Mouse (Mus musculus): ENCODE results near the gene Fam229b. TPM values are rescaled to one million over a fixed set of nuclear protein-coding genes. Genes with fewer than 3 reads are reported as not detected.

Fam229b gene
- polyA plus RNA-seq, 1 experiment, result 1,286 TPM

- H3K27me3 ChIP-seq (ENCODE audit: control insufficient read depth, insufficient read depth, low read length), result no peaks in the 10 kb centered on the region
- no peaks in the 10 kb centered on the region; the same call in 1 of the 2 replicates for H3K36me3 ChIP-seq (ENCODE audit: control insufficient read depth, insufficient read depth, low read length)
- TF ChIP-seq POLR2A (IDR thresholded peaks at IDR 0.05; ENCODE audit: control insufficient read depth, low read depth, low read length), result no peak
- no peak for TF ChIP-seq CTCF (IDR thresholded peaks at IDR 0.05; ENCODE audit: control insufficient read depth, insufficient read depth, insufficient replicate concordance, low read depth, low read length)
- peaks cover 2% of the 10 kb centered on the region; the same call in 1 of the 2 replicates for H3K4me1 ChIP-seq (ENCODE audit: control insufficient read depth, insufficient read depth, low read length)
- H3K4me3 ChIP-seq (ENCODE audit: control insufficient read depth, low read depth, low read length), result no peak overlapping the region
- no peak overlapping the region for H3K27ac ChIP-seq (ENCODE audit: control insufficient read depth, insufficient read depth, low read depth, low read length)
Observed at GRCm38 (mm10) chr10:39137766-39138165, 4.1 kb upstream of the Fam229b start.

GRCm38 (mm10) chr10:39121412-39121811 lies 12.3 kb downstream of the Fam229b start:
- H3K27ac ChIP-seq (ENCODE audit: control insufficient read depth, insufficient read depth, low read depth, low read length), result no peak overlapping the region
- peak overlapping the region; percentile 64; the same call in 1 of the 2 replicates for H3K4me3 ChIP-seq (ENCODE audit: control insufficient read depth, low read depth, low read length)
- TF ChIP-seq CTCF (IDR thresholded peaks at IDR 0.05; ENCODE audit: control insufficient read depth, insufficient read depth, insufficient replicate concordance, low read depth, low read length) (no peak), POLR2A (IDR thresholded peaks at IDR 0.05; ENCODE audit: control insufficient read depth, low read depth, low read length) (no peak)
- no peaks in the 10 kb centered on the region; the same call in 1 of the 2 replicates for H3K36me3 ChIP-seq (ENCODE audit: control insufficient read depth, insufficient read depth, low read length)
- H3K4me1 ChIP-seq (ENCODE audit: control insufficient read depth, insufficient read depth, low read length), result no peaks in the 10 kb centered on the region
- no peaks in the 10 kb centered on the region for H3K27me3 ChIP-seq (ENCODE audit: control insufficient read depth, insufficient read depth, low read length)

DNA sequence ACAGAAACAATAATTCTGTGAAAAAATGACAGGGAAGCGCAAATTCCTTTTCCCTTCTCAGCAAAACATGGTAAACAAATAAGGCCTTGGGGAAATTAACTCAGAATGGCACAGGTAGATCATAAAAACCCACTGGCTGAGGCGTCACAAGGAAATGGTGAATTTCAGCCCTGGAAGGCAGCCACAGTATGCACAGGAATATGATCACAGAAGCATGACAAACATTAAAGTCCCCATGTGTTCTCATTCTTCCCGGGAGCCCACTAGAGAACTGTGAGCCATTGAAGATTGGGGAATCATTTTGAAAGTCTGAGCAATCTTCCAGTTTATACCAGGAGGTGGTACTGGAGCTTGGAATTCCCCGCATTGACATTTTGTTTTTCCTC lies 24.2 kb downstream of the Fam229b start:
- Histone ChIP-seq H3K27ac (ENCODE audit: control insufficient read depth, insufficient read depth, low read depth, low read length) (no peak overlapping the region), H3K4me1 (ENCODE audit: control insufficient read depth, insufficient read depth, low read length) (no peaks in the 10 kb centered on the region; the same call in 1 of the 2 replicates), H3K36me3 (ENCODE audit: control insufficient read depth, insufficient read depth, low read length) (no peaks in the 10 kb centered on the region), H3K27me3 (ENCODE audit: control insufficient read depth, insufficient read depth, low read length) (no peaks in the 10 kb centered on the region), H3K4me3 (ENCODE audit: control insufficient read depth, low read depth, low read length) (no peak overlapping the region)
- TF ChIP-seq POLR2A (IDR thresholded peaks at IDR 0.05; ENCODE audit: control insufficient read depth, low read depth, low read length) (no peak), CTCF (IDR thresholded peaks at IDR 0.05; ENCODE audit: control insufficient read depth, insufficient read depth, insufficient replicate concordance, low read depth, low read length) (no peak)

DNA sequence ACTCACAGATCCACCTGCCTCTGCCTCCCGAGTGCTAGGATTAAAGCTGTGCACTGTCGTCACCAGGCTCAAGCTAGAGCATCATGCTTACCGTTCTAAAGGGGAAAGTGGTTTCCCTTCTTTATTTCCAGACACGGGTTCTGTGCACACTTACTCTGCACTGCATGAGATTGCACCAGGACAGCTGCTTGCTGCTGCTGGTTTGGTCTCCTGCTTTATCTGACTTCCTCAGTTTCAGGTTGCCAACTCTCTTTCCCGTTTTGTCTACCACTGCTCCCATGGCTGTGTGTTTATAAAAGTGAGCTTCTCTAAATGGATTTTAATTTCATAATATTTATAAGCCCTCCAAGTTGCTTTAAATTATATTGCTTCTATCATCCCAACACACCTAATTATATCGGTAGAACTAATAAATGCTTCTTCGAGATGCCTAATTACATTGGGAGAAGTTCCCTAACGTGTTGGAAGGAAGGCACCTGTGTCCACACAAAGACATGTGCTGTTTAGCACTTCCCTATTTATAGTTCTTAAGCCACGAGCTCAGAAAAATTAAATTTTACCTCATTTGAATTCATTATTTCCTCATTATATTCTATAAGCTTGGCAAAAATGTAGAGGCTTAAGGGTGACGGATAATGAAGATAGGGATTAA lies 24.8 kb downstream of the Fam229b start:
- no peak overlapping the region for H3K27ac ChIP-seq (ENCODE audit: control insufficient read depth, insufficient read depth, low read depth, low read length)
- H3K36me3 ChIP-seq (ENCODE audit: control insufficient read depth, insufficient read depth, low read length), result no peaks in the 10 kb centered on the region
- no peak for TF ChIP-seq POLR2A (IDR thresholded peaks at IDR 0.05; ENCODE audit: control insufficient read depth, low read depth, low read length)
- no peak for TF ChIP-seq CTCF (IDR thresholded peaks at IDR 0.05; ENCODE audit: control insufficient read depth, insufficient read depth, insufficient replicate concordance, low read depth, low read length)
- H3K27me3 ChIP-seq (ENCODE audit: control insufficient read depth, insufficient read depth, low read length), result no peaks in the 10 kb centered on the region
- no peak overlapping the region for H3K4me3 ChIP-seq (ENCODE audit: control insufficient read depth, low read depth, low read length)
- H3K4me1 ChIP-seq (ENCODE audit: control insufficient read depth, insufficient read depth, low read length), result no peaks in the 10 kb centered on the region; the same call in 1 of the 2 replicates

DNA sequence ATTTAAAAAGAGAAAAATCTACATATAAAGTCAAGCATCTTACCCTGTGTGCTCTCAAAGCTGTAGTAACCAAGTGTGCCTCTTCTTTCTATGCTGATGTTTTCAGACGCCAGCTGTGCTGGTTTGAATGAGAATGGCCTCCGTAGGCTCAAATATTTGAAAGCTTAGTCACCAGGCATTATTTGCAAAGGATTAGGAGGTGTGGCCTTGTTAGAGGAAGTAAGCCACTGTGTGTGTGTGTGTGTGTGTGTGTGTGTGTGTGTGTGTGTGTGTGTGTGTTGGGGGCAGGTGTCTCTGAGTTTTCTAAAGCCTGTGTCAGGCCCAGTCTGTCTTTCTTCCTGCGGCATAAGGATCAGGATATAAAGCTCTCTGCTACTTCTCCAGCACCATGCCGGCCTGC lies 26.8 kb downstream of the Fam229b start:
- no peak overlapping the region for H3K4me3 ChIP-seq (ENCODE audit: control insufficient read depth, low read depth, low read length)
- no peaks in the 10 kb centered on the region for H3K4me1 ChIP-seq (ENCODE audit: control insufficient read depth, insufficient read depth, low read length)
- no peak overlapping the region for H3K27ac ChIP-seq (ENCODE audit: control insufficient read depth, insufficient read depth, low read depth, low read length)
- H3K27me3 ChIP-seq (ENCODE audit: control insufficient read depth, insufficient read depth, low read length), result no peaks in the 10 kb centered on the region
- no peak for TF ChIP-seq POLR2A (IDR thresholded peaks at IDR 0.05; ENCODE audit: control insufficient read depth, low read depth, low read length)
- TF ChIP-seq CTCF (IDR thresholded peaks at IDR 0.05; ENCODE audit: control insufficient read depth, insufficient read depth, insufficient replicate concordance, low read depth, low read length), result no peak
- H3K36me3 ChIP-seq (ENCODE audit: control insufficient read depth, insufficient read depth, low read length), result no peaks in the 10 kb centered on the region

DNA sequence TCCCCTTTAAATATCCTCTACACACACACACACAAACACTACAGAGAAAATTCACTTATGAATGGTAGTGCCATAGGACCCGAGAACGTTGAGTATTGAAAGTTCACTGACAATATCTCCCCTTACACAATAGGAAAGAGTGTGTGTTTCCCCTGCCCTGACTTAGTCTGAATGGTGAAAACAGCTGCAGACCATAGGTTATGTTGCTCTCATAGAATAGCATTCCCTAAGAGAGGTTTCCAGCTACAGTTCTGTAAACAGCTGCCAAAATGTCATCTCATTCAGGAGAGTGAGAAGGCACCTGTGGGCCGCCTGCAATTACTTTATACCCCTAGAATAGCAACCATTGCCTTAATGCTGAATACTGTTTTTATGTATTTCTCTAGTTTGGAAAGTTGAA lies 27.3 kb downstream of the Fam229b start:
- no peaks in the 10 kb centered on the region for H3K4me1 ChIP-seq (ENCODE audit: control insufficient read depth, insufficient read depth, low read length)
- no peak for TF ChIP-seq CTCF (IDR thresholded peaks at IDR 0.05; ENCODE audit: control insufficient read depth, insufficient read depth, insufficient replicate concordance, low read depth, low read length)
- no peak overlapping the region for H3K4me3 ChIP-seq (ENCODE audit: control insufficient read depth, low read depth, low read length)
- no peaks in the 10 kb centered on the region for H3K36me3 ChIP-seq (ENCODE audit: control insufficient read depth, insufficient read depth, low read length)
- H3K27ac ChIP-seq (ENCODE audit: control insufficient read depth, insufficient read depth, low read depth, low read length), result no peak overlapping the region
- no peaks in the 10 kb centered on the region for H3K27me3 ChIP-seq (ENCODE audit: control insufficient read depth, insufficient read depth, low read length)

DNA sequence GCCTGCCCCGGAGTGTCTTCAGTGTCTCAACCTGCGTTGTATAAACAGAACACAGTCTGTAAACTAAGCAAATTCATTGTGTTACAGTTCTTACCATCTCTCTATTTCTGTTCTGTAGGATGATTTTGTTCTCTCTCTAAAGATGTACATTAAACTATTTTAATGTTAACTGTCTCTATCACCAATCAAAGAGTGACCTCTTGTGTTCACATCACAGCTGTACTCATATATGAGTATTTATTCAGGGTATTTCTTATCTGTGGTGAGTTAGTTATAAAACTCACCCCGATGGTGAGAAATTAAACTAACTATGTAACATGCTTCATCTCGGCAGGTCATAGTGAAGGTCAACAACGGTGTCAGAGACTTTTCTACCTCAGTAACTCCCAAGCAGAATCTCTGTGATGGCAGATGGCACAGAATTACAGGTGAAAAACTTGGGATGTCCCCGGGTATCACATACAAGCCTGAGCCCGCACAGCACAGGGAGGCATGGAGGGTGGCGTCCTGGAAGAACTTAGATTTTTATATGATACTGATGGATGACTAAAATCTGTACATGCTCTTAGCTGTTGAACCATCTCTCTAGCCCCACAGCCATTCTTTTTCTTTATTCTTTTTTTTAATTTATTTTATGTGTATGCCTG lies 28.8 kb downstream of the Fam229b start:
- Histone ChIP-seq H3K36me3 (ENCODE audit: control insufficient read depth, insufficient read depth, low read length) (no peaks in the 10 kb centered on the region), H3K27ac (ENCODE audit: control insufficient read depth, insufficient read depth, low read depth, low read length) (no peak overlapping the region), H3K27me3 (ENCODE audit: control insufficient read depth, insufficient read depth, low read length) (no peaks in the 10 kb centered on the region), H3K4me1 (ENCODE audit: control insufficient read depth, insufficient read depth, low read length) (no peaks in the 10 kb centered on the region), H3K4me3 (ENCODE audit: control insufficient read depth, low read depth, low read length) (no peak overlapping the region)
- TF ChIP-seq CTCF (IDR thresholded peaks at IDR 0.05; ENCODE audit: control insufficient read depth, insufficient read depth, insufficient replicate concordance, low read depth, low read length) (no peak), POLR2A (IDR thresholded peaks at IDR 0.05; ENCODE audit: control insufficient read depth, low read depth, low read length) (no peak)

Data from testis, adult 2 months (tissue).